Mouse (Mus musculus) megakaryocyte, embryonic 14.5 days (primary cell): ENCODE measurements at regions not wholly inside any gene's neighbourhood (a gene's known extent, or its start where the extent isn't known, plus 50 kb on each side); places are given as distances from the start of the nearest gene placed in this dataset.

Experiments
- FLI1 ChIP-seq: IDR thresholded peaks from 2 replicates; pipeline ENCODE4 v1.6.1; 2012; ENCODE audit warnings: low read length, inconsistent platforms, mixed read lengths
- GATA1 ChIP-seq: IDR thresholded peaks from 3 replicates; pipeline ENCODE4 v1.6.1; 2012; ENCODE audit warnings: mixed read lengths, low read length, inconsistent platforms, borderline replicate concordance

DNA sequence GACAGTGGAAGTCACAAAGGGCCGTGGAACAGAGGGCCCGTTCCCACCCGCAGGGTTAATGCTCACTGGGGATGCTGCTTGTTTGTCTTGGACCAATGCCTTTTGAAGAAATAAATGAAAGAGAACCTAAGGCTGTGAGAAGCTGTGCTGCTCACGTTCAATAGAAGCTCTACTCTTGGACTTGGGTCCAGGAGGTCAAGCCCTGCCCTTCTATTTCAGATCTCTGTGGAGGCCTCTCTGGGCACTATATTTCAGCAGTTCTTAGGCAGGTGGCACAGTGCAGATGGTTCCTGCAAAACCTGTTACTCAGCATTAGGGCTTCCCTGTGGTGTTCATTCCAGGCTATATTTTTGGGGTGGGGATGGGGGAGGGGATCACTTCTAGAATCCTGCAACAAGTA, 1192.0 kb upstream of the A1bg start:
- no peak for TF ChIP-seq GATA1
- no peak for TF ChIP-seq FLI1
